Mouse (Mus musculus) kidney, embryonic 16.5 days (tissue): ENCODE results near the gene Gm17949. TPM values are rescaled to one million over a fixed set of nuclear protein-coding genes. Genes with fewer than 3 reads are reported as not detected.

ENCODE experiments used
- ATAC-seq: fragments of 200-750 bp; cut with Nextera tagmentation; 2 replicates; pipeline ENCODE4 v1.8.0; 2017; ENCODE audit warnings: moderate TSS enrichment; ENCODE audit not compliant: low FRiP score, low TSS enrichment
- H3K27ac ChIP-seq: fragments of 300-500 bp; sonication (generic); 2 replicates; pipeline ENCODE4 v1.5.1; 2014; ENCODE audit warnings: low read length
- H3K27me3 ChIP-seq: fragments of 300-500 bp; sonication (generic); 2 replicates; pipeline ENCODE4 v1.6.1; 2014; ENCODE audit warnings: low read length, control low read depth, mixed read lengths; ENCODE audit not compliant: insufficient read depth
- H3K36me3 ChIP-seq: fragments of 300-500 bp; sonication (generic); 2 replicates; pipeline ENCODE4 v1.6.1; 2014; ENCODE audit warnings: low read length, control low read depth, mixed read lengths; ENCODE audit not compliant: insufficient read depth
- H3K4me1 ChIP-seq: fragments of 300-500 bp; sonication (generic); 2 replicates; pipeline ENCODE4 v1.6.1; 2014; ENCODE audit warnings: low read length, control low read depth, mixed read lengths; ENCODE audit not compliant: insufficient read depth
- H3K4me2 ChIP-seq: fragments of 300-500 bp; sonication (generic); replicated peaks from 2 replicates; pipeline ENCODE4 v1.6.1; 2014; ENCODE audit warnings: low read depth, low read length
- H3K4me3 ChIP-seq: fragments of 300-500 bp; sonication (generic); 2 replicates; pipeline ENCODE4 v1.5.1; 2014; ENCODE audit warnings: mild to moderate bottlenecking, low read length
- H3K9ac ChIP-seq: fragments of 300-500 bp; sonication (generic); replicated peaks from 2 replicates; pipeline ENCODE4 v1.6.1; 2014; ENCODE audit warnings: low read length
- H3K9me3 ChIP-seq: fragments of 300-500 bp; sonication (generic); 2 replicates; pipeline ENCODE4 v1.6.1; 2016; ENCODE audit warnings: low read length, control low read depth
- WGBS: fragments of 180-500 bp; shearing (Covaris S2); extraction: QIAGEN DNeasy Blood & Tissue Kit; methylation state at CpG from one replicate; pipeline ENCODE4 v1.1.7; 2014; 5-methylcytosine and 5-hydroxymethylcytosine counted together
- polyA plus RNA-seq: library from polyadenylated mRNA; unstranded; fragments of >200 nt; fragmentation: Nextera tagmentation; extraction: Ambion mirVana; gene quantifications from 2 replicates; pipeline ENCODE4 v1.2.1, GENCODE M21; 2015

Gene Gm17949
- polyA plus RNA-seq, result 0.78 and 0.80 TPM in 2 replicates

- Histone ChIP-seq H3K9ac (peak within 1 kb of the TSS; percentile 87), H3K27me3 (no peaks in the 10 kb centered on the region), H3K4me1 (peaks cover 19% of the 10 kb centered on the region), H3K4me2 (peak within 1 kb of the TSS; percentile 84), H3K4me3 (peak within 1 kb of the TSS; percentile 60), H3K27ac (peak within 1 kb of the TSS; percentile 89), H3K36me3 (peaks cover 22% of the 10 kb centered on the region), H3K9me3 (no peaks in the 10 kb centered on the region)
- under 1% methylated on average over 51 of the region's 51 CpGs for WGBS
- peak; percentile 92 for ATAC-seq
These were observed at the start of gene Gm17949, which contains the start of gene Gtf2f1 for GRCm38 (mm10) chr17:57011236-57012141. Gm17949 (plus strand) TSS chr17:57011469. Gtf2f1 (minus strand) TSS chr17:57011288.

- Histone ChIP-seq H3K27me3 (no peaks in the 10 kb centered on the region), H3K36me3 (no peaks in the 10 kb centered on the region), H3K4me1 (no peaks in the 10 kb centered on the region), H3K4me2 (no peak overlapping the region), H3K9ac (no peak overlapping the region), H3K9me3 (no peaks in the 10 kb centered on the region), H3K4me3 (no peak overlapping the region), H3K27ac (no peak overlapping the region)
- ATAC-seq, result no peak
- WGBS, result 91% methylated on average over 4 of the region's 4 CpGs
These were observed 49.4 kb upstream of the Gm17949 start for GRCm38 (mm10) chr17:56961880-56962279.

- 81% methylated on average over 5 of the region's 5 CpGs for WGBS
- no peaks in the 10 kb centered on the region for H3K36me3 ChIP-seq
- no peak for ATAC-seq
- no peaks in the 10 kb centered on the region for H3K9me3 ChIP-seq
- no peaks in the 10 kb centered on the region for H3K27me3 ChIP-seq
- no peak overlapping the region for H3K4me3 ChIP-seq
- no peak overlapping the region for H3K4me2 ChIP-seq
- H3K9ac ChIP-seq, result no peak overlapping the region
- H3K4me1 ChIP-seq, result no peaks in the 10 kb centered on the region
- H3K27ac ChIP-seq, result no peak overlapping the region
These were observed 48.4 kb upstream of the Gm17949 start for GRCm38 (mm10) chr17:56962642-56963405.

GRCm38 (mm10) chr17:56963646-56964045 is 47.6 kb upstream of the Gm17949 start:
- H3K4me1 ChIP-seq, result no peaks in the 10 kb centered on the region
- no peak for ATAC-seq
- no peak overlapping the region for H3K9ac ChIP-seq
- no peaks in the 10 kb centered on the region for H3K36me3 ChIP-seq
- H3K27ac ChIP-seq, result no peak overlapping the region
- H3K9me3 ChIP-seq, result no peaks in the 10 kb centered on the region
- no peak overlapping the region for H3K4me2 ChIP-seq
- no peaks in the 10 kb centered on the region for H3K27me3 ChIP-seq
- WGBS, result 78% methylated on average over 6 of the region's 6 CpGs
- H3K4me3 ChIP-seq, result no peak overlapping the region

- H3K4me1 ChIP-seq, result no peaks in the 10 kb centered on the region
- WGBS, result 57% methylated on average over 3 of the region's 3 CpGs
- H3K9me3 ChIP-seq, result no peaks in the 10 kb centered on the region
These were observed 41.9 kb upstream of the Gm17949 start for GRCm38 (mm10) chr17:56969321-56969720.

GRCm38 (mm10) chr17:56970081-56970480 is 41.2 kb upstream of the Gm17949 start:
- H3K9ac ChIP-seq, result no peak overlapping the region
- H3K4me3 ChIP-seq, result no peak overlapping the region
- H3K9me3 ChIP-seq, result no peaks in the 10 kb centered on the region
- H3K4me2 ChIP-seq, result no peak overlapping the region
- H3K27ac ChIP-seq, result no peak overlapping the region
- H3K27me3 ChIP-seq, result 0 out of 2 replicates have a peak, but pooled peaks cover 3% of the 10 kb centered on the region
- H3K36me3 ChIP-seq, result no peaks in the 10 kb centered on the region
- no peak for ATAC-seq
- 70% methylated on average over 5 of the region's 5 CpGs for WGBS
- H3K4me1 ChIP-seq, result no peaks in the 10 kb centered on the region

More at GRCm38 (mm10) chr17:56969321-56969720, 41.9 kb upstream of the Gm17949 start:
- 0 out of 2 replicates have a peak, but pooled peaks cover 3% of the 10 kb centered on the region for H3K27me3 ChIP-seq
- H3K27ac ChIP-seq, result no peak overlapping the region
- H3K4me2 ChIP-seq, result no peak overlapping the region
- no peak overlapping the region for H3K4me3 ChIP-seq
- ATAC-seq, result no peak
- no peak overlapping the region for H3K9ac ChIP-seq
- no peaks in the 10 kb centered on the region for H3K36me3 ChIP-seq

GRCm38 (mm10) chr17:56973956-56974707 is 37.1 kb upstream of the Gm17949 start:
- no peak overlapping the region for H3K4me2 ChIP-seq
- H3K27ac ChIP-seq, result no peak overlapping the region
- no peaks in the 10 kb centered on the region for H3K36me3 ChIP-seq
- 68% methylated on average over 13 of the region's 14 CpGs for WGBS
- ATAC-seq, result no peak
- H3K4me3 ChIP-seq, result no peak overlapping the region
- no peaks in the 10 kb centered on the region for H3K4me1 ChIP-seq
- H3K27me3 ChIP-seq, result 0 out of 2 replicates have a peak, but pooled peaks cover 3% of the 10 kb centered on the region
- H3K9ac ChIP-seq, result no peak overlapping the region
- H3K9me3 ChIP-seq, result no peaks in the 10 kb centered on the region

- Histone ChIP-seq H3K36me3 (no peaks in the 10 kb centered on the region), H3K9me3 (no peaks in the 10 kb centered on the region), H3K4me3 (no peak overlapping the region), H3K4me2 (no peak overlapping the region), H3K9ac (no peak overlapping the region), H3K4me1 (no peaks in the 10 kb centered on the region), H3K27me3 (0 out of 2 replicates have a peak, but pooled peaks cover 3% of the 10 kb centered on the region), H3K27ac (no peak overlapping the region)
- WGBS, result 75% methylated on average over 5 of the region's 5 CpGs
- ATAC-seq, result no peak
These were observed 36.5 kb upstream of the Gm17949 start for GRCm38 (mm10) chr17:56974708-56975240.

GRCm38 (mm10) chr17:56975391-56975790 is 35.9 kb upstream of the Gm17949 start:
- no peaks in the 10 kb centered on the region for H3K27me3 ChIP-seq
- no peak overlapping the region for H3K9ac ChIP-seq
- no peak overlapping the region for H3K4me3 ChIP-seq
- no peak overlapping the region for H3K27ac ChIP-seq
- 73% methylated on average over 3 of the region's 3 CpGs for WGBS
- no peaks in the 10 kb centered on the region for H3K4me1 ChIP-seq
- H3K36me3 ChIP-seq, result no peaks in the 10 kb centered on the region
- no peaks in the 10 kb centered on the region for H3K9me3 ChIP-seq
- ATAC-seq, result no peak
- no peak overlapping the region for H3K4me2 ChIP-seq
